Mouse (Mus musculus): ENCODE data around the gene Scfd2. TPM values are rescaled to one million over a fixed set of nuclear protein-coding genes. Genes with fewer than 3 reads are reported as not detected.

The Scfd2 gene
- polyA plus RNA-seq, 1 experiment from 2014 or later = 21.7 TPM

DNA sequence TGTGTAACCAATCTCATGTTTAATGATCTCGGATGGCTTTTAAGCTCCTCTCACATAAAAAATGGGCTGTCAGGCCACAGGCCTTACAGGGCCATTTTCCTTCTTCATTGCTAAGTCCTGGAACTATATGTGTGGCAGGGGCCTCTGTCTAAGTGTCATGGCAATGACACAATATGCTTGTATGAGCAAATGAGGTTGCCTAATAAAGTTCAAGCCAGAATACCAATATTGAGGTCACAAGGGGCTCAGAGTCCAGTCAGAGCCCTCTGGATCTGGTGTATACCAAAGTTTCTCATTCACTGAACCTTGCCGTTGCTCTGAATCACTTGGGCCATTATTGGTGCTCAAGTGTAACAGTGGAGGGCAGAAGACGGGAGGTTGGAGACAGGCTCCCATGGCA is 288.9 kb downstream of the Scfd2 start:
- WGBS = 76% methylated on average over 3 of the region's 3 CpGs
- Histone ChIP-seq H3K36me3 (no peaks in the 10 kb centered on the region), H3K27ac (no peak overlapping the region), H3K4me2 (replicated peaks) (no peak overlapping the region), H3K9ac (replicated peaks) (no peak overlapping the region), H3K27me3 (no peaks in the 10 kb centered on the region), H3K4me1 (replicated peaks) (peaks cover 8% of the 10 kb centered on the region; the same call in 1 of the 2 replicates), H3K4me3 (replicated peaks) (no peak overlapping the region), H3K9me3 (no peaks in the 10 kb centered on the region)
- ATAC-seq = no peak

DNA sequence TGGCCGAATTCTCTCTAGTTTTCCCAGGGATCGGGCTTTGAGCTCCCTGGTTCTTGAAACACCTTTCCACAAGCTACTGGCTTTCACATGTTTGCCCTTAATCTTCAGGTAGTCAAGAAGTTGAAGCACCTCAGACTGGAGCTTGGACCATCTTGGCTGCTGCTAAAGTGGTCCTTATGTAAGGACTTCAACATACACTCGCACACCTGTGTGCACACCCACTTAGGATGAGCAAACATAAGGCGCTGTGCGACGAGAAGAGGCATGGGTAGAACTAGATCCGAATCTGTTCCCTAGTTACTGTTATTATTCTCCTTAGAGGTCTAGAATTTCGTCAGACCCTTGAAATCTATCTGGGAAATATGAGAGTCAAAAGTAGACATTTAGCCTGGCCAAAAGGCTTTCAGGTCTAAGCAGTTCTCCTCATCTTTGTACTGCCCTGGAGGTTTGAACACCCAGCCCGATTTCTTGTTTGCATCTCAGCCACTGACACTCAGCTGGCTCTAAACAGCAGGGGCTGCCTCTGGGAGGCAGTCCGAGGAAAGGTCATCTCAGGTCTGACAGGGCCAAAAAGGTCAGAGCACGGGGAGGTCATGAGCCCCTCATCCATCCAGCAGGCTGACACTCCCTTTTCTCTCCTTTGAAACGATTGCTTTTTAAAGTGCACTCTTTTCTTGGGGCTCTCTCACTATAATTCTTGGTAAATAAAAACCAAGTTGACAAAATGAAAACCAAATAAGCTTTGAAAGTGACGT is 290.5 kb downstream of the Scfd2 start:
- Histone ChIP-seq H3K9ac (replicated peaks) (no peak overlapping the region), H3K4me3 (replicated peaks) (no peak overlapping the region), H3K36me3 (no peaks in the 10 kb centered on the region), H3K4me2 (replicated peaks) (no peak overlapping the region), H3K27ac (no peak overlapping the region), H3K4me1 (replicated peaks) (0 out of 2 replicates have a peak, but pooled peaks cover under 1% of the 10 kb centered on the region), H3K9me3 (no peaks in the 10 kb centered on the region), H3K27me3 (no peaks in the 10 kb centered on the region)
- 65% methylated on average over 13 of the region's 13 CpGs for WGBS
- no peak for ATAC-seq

DNA sequence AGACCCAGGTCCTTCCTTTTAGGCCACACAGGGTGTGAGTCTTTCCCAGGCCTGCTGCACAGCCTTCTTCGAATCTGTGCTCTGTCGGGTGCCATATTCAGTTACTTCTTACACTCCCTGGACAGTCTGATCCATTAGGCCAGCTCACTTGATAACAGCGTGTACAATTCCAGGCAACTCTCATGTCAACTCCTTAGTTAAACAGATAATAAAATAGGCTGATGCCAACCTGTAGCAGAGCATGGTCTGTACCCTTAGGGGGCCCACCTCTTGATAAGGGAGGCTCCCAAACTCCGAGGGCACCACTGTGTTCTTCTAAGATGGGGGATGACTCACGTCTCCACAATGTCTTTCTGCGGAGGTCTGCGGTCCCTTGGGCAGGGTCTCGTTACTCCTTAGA is 291.3 kb downstream of the Scfd2 start:
- WGBS = 85% methylated on average over 8 of the region's 8 CpGs
- H3K4me3 ChIP-seq (replicated peaks) = no peak overlapping the region
- no peaks in the 10 kb centered on the region for H3K27me3 ChIP-seq
- H3K4me2 ChIP-seq (replicated peaks) = no peak overlapping the region
- H3K36me3 ChIP-seq = no peaks in the 10 kb centered on the region
- H3K4me1 ChIP-seq (replicated peaks) = no peaks in the 10 kb centered on the region
- ATAC-seq = no peak
- H3K27ac ChIP-seq = no peak overlapping the region
- H3K9ac ChIP-seq (replicated peaks) = no peak overlapping the region
- no peaks in the 10 kb centered on the region for H3K9me3 ChIP-seq

DNA sequence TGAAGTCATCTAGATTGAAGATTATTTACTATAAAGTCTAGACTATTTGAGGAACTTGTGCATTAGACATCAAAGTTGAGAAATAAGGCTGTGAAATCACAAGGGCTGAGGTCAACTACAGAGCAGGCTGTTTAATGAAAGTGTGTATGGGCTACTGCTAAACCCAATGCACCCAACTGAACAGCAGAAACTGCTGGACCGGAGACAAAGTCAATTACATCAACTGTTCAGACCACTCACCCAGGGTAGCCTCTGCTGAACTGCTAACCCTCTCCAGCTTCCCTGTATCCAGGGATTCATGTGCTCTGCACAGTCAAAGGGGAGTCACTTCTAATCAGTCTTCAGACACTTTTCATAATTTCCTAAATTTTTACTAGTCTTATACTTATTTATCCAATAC is 292.2 kb downstream of the Scfd2 start:
- H3K36me3 ChIP-seq = no peaks in the 10 kb centered on the region
- no peak overlapping the region for H3K27ac ChIP-seq
- H3K4me2 ChIP-seq (replicated peaks) = no peak overlapping the region
- H3K4me1 ChIP-seq (replicated peaks) = no peaks in the 10 kb centered on the region
- ATAC-seq = no peak
- WGBS = 76% methylated on average over 1 of the region's 1 CpGs
- H3K9ac ChIP-seq (replicated peaks) = no peak overlapping the region
- no peaks in the 10 kb centered on the region for H3K9me3 ChIP-seq
- no peak overlapping the region for H3K4me3 ChIP-seq (replicated peaks)
- no peaks in the 10 kb centered on the region for H3K27me3 ChIP-seq

DNA sequence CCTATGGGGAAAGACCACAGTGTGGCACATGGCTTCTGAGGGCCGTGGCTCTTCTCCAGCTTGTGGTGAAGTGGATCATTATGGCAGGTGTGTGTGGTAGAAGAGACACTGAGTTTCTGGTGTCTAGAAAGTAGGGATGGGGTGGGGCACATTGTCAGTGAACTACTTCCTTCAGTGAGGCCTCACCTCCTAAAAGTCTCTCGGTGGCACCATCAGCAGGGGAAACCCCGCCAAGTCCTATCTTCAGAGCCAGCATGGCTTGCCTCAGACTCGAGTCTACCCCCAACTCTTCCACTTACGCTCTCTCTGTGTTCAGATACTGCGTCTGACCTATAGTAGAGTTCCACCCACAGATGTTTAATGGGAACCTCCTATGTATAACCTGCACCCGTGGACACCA is 297.8 kb downstream of the Scfd2 start:
- H3K27ac ChIP-seq = no peak overlapping the region
- no peaks in the 10 kb centered on the region for H3K36me3 ChIP-seq
- no peak overlapping the region for H3K9ac ChIP-seq (replicated peaks)
- no peak for ATAC-seq
- no peaks in the 10 kb centered on the region for H3K9me3 ChIP-seq
- 0 out of 2 replicates have a peak, but pooled peaks cover 9% of the 10 kb centered on the region for H3K4me1 ChIP-seq (replicated peaks)
- H3K4me2 ChIP-seq (replicated peaks) = no peak overlapping the region
- 90% methylated on average over 7 of the region's 7 CpGs for WGBS
- H3K4me3 ChIP-seq (replicated peaks) = no peak overlapping the region
- no peaks in the 10 kb centered on the region for H3K27me3 ChIP-seq

DNA sequence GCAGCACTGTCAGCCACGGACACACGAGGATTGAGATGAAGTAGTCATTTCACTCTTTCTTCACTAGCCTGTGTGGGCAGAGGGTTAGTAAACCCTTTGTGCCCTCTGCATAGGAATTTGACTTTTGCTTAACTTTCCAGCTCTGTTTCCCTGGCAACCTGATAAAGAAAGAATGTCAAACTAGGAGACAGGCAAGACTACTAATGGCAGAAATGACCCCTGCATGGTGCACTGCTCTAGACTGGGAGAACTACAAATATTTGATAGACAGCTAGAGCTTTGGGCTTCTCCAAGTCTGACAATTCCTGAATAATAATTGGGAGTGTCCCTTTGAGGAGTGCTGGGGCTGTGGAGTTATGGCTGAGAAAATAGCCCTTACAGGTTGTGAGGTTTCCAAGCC is 301.0 kb downstream of the Scfd2 start:
- no peak overlapping the region for H3K4me3 ChIP-seq (replicated peaks)
- H3K27me3 ChIP-seq = no peaks in the 10 kb centered on the region
- H3K27ac ChIP-seq = no peak overlapping the region
- no peak overlapping the region for H3K4me2 ChIP-seq (replicated peaks)
- H3K9me3 ChIP-seq = no peaks in the 10 kb centered on the region
- 24% methylated on average over 2 of the region's 2 CpGs for WGBS
- H3K4me1 ChIP-seq (replicated peaks) = 0 out of 2 replicates have a peak, but pooled peaks cover 9% of the 10 kb centered on the region
- 0 out of 2 replicates have a peak, but pooled peaks have one; percentile 4 for ATAC-seq
- H3K9ac ChIP-seq (replicated peaks) = no peak overlapping the region
- no peaks in the 10 kb centered on the region for H3K36me3 ChIP-seq

DNA sequence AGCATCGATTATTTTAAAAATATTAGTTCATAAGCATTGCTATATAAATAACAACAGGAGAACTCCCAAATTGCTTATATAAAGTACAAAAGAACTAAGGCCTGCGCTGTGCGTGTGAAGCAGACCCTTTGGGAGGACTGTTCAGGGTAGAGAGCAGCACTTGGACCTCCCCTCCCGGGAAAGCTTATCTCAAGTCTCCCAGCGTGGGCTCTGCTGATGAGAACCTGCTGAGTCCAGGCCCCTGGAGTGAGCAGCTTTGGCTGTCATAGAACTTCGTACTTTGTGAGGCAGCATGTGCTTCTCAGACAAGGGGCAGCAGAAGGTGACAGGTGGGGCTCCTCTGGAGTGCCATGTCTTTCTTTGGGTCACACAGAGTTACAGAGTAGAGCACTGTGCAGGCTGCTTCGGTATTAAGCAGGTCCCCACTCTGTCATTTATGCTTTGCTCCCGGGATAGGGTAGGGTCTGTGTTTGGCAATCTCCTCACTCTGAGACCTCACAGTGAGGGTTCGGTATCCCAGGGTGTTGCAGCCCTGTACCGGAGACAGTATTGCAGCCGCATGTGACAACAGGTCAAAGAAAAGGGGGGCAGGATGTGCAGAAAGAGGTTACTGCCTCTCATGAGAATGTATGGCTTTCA is 301.7 kb downstream of the Scfd2 start:
- H3K27ac ChIP-seq = no peak overlapping the region
- no peak overlapping the region for H3K9ac ChIP-seq (replicated peaks)
- H3K4me2 ChIP-seq (replicated peaks) = no peak overlapping the region
- H3K4me1 ChIP-seq (replicated peaks) = 0 out of 2 replicates have a peak, but pooled peaks cover 9% of the 10 kb centered on the region
- ATAC-seq = 0 out of 2 replicates have a peak, but pooled peaks have one; percentile 34
- H3K9me3 ChIP-seq = no peaks in the 10 kb centered on the region
- no peaks in the 10 kb centered on the region for H3K27me3 ChIP-seq
- WGBS = 52% methylated on average over 11 of the region's 11 CpGs
- no peaks in the 10 kb centered on the region for H3K36me3 ChIP-seq
- H3K4me3 ChIP-seq (replicated peaks) = no peak overlapping the region

DNA sequence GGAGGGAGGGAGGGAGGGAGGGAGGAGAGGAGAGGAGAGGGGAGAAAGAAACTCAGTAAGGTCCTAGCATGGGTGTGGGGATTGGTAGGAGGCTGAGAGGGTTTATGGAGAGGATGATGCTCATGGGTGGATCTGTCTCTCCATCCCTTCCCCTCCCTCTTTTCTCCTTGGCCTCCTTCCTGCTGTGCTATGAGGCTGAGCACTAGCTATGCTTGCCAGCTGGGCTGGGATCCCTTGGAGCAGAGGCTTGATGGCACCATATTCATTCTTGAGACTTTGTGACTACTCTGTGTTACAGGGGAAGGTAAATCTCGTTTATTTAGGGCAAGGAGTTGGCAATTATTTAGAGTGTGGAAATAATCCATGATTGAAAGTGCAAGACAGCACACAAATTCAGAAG is 302.6 kb downstream of the Scfd2 start:
- no peak overlapping the region for H3K4me3 ChIP-seq (replicated peaks)
- no peak overlapping the region for H3K9ac ChIP-seq (replicated peaks)
- no peaks in the 10 kb centered on the region for H3K36me3 ChIP-seq
- no peaks in the 10 kb centered on the region for H3K9me3 ChIP-seq
- H3K4me2 ChIP-seq (replicated peaks) = no peak overlapping the region
- H3K27me3 ChIP-seq = no peaks in the 10 kb centered on the region
- no peak for ATAC-seq
- H3K4me1 ChIP-seq (replicated peaks) = 0 out of 2 replicates have a peak, but pooled peaks cover 9% of the 10 kb centered on the region
- no peak overlapping the region for H3K27ac ChIP-seq
- 66% methylated on average over 1 of the region's 1 CpGs for WGBS

DNA sequence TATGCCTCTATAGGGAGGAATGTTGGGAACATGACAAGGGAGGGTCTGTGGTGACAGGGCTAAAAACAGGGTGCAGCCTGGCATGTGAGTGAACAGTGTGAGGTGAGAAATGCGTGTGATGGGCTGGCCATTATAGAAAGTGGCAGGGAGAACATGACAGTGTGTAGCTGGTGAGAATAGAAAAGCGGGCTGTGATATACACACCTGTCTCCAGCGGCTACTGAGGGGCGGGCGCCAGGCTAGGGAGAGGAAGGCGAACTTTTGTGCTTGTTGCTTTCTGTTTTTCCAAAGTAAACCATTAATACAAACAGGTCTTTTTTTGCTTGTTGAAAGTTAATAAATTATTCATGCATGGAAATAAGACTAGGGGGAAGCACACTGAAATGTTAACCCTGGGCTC is 304.2 kb downstream of the Scfd2 start:
- Histone ChIP-seq H3K9ac (replicated peaks) (no peak overlapping the region), H3K4me1 (replicated peaks) (0 out of 2 replicates have a peak, but pooled peaks cover 9% of the 10 kb centered on the region), H3K27ac (no peak overlapping the region), H3K36me3 (no peaks in the 10 kb centered on the region), H3K9me3 (no peaks in the 10 kb centered on the region), H3K4me3 (replicated peaks) (no peak overlapping the region), H3K27me3 (no peaks in the 10 kb centered on the region), H3K4me2 (replicated peaks) (no peak overlapping the region)
- no peak for ATAC-seq
- WGBS = 89% methylated on average over 6 of the region's 6 CpGs

DNA sequence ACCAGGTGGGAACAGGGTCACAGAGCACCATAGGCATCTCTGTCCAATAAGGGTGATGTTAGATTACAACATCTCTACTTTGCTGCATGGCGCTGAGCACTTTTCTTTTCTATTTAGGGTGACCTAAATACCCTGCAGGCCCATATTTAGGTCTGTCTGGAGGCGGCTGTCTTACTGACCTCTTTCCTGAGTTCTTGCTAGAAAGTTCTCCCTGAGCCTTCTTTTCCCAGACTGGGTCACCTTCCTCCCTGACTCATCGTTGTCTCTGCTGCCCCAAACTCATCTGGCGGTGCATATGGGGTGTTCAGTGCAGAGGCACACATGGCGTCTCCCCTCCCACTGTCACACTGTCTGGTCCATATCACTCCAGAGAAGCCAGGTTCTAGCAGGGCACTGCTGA is 305.4 kb downstream of the Scfd2 start:
- H3K36me3 ChIP-seq = no peaks in the 10 kb centered on the region
- H3K4me2 ChIP-seq (replicated peaks) = no peak overlapping the region
- H3K4me1 ChIP-seq (replicated peaks) = 0 out of 2 replicates have a peak, but pooled peaks cover 6% of the 10 kb centered on the region
- H3K27me3 ChIP-seq = no peaks in the 10 kb centered on the region
- no peaks in the 10 kb centered on the region for H3K9me3 ChIP-seq
- H3K27ac ChIP-seq = no peak overlapping the region
- no peak for ATAC-seq
- 96% methylated on average over 5 of the region's 5 CpGs for WGBS
- H3K4me3 ChIP-seq (replicated peaks) = no peak overlapping the region
- no peak overlapping the region for H3K9ac ChIP-seq (replicated peaks)

DNA sequence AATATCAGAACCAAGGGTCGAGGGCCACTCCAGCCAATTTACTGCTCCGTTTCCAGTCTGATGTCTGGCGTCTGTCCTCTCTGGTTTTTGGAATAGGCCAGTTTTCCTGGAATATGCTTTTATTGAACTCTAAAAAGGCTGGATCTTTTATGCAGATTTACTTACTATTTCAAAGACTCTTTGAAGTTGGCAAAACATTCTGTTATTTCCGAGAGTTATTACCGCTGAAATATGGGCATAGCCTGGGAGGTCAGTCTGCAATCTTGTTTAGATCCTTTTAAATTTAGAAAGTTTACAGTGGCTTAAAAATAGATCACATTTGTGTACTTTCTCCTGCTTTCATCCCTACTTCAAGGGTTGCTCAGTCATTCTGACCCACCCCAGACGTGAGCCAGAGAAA is 307.1 kb downstream of the Scfd2 start:
- Histone ChIP-seq H3K9me3 (no peaks in the 10 kb centered on the region), H3K36me3 (no peaks in the 10 kb centered on the region), H3K4me3 (replicated peaks) (no peak overlapping the region), H3K27me3 (no peaks in the 10 kb centered on the region), H3K27ac (no peak overlapping the region), H3K4me1 (replicated peaks) (no peaks in the 10 kb centered on the region), H3K9ac (replicated peaks) (no peak overlapping the region), H3K4me2 (replicated peaks) (no peak overlapping the region)
- no peak for ATAC-seq
- 91% methylated on average over 6 of the region's 6 CpGs for WGBS

DNA sequence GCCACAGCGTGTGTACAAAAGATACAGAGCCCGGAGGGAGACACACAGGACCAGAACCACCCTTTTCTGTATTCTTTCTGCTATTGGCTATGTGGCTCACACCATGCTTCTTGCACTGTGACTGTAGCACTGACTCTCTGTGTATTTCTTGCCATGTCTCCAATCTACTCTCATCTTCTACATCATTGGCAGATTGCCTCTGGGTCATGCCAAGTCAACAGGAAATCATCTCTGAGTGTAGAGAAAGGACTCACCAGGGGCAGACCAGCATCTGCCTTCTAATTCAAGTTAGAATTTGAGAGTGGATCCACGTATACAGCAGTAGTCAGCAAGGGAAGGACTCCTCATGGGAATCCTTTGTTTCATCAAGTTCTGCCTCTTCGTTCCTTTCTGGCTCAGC is 308.9 kb downstream of the Scfd2 start:
- WGBS = 87% methylated on average over 4 of the region's 4 CpGs
- Histone ChIP-seq H3K4me3 (replicated peaks) (no peak overlapping the region), H3K9ac (replicated peaks) (no peak overlapping the region), H3K27ac (no peak overlapping the region), H3K4me2 (replicated peaks) (no peak overlapping the region), H3K36me3 (no peaks in the 10 kb centered on the region), H3K9me3 (no peaks in the 10 kb centered on the region), H3K4me1 (replicated peaks) (peaks cover 5% of the 10 kb centered on the region; the same call in 1 of the 2 replicates), H3K27me3 (no peaks in the 10 kb centered on the region)
- ATAC-seq = no peak
